Mouse (Mus musculus): Measurements from ENCODE around the gene Tanc1. TPM values are rescaled to one million over a fixed set of nuclear protein-coding genes. Genes with fewer than 3 reads are reported as not detected.

Gene Tanc1
- polyA plus RNA-seq, 1 experiment from 2014 or later, result 8.5 TPM

GRCm38 (mm10) chr2:59775820-59776219 lies 164.0 kb downstream of the Tanc1 start:
- H3K27ac ChIP-seq (replicated peaks), result no peak overlapping the region
- H3K9ac ChIP-seq, result no peak overlapping the region
- ATAC-seq (ENCODE audit: low FRiP score, low read depth), result no peak
- H3K4me3 ChIP-seq, result no peak overlapping the region
- H3K4me2 ChIP-seq, result no peak overlapping the region
- no peaks in the 10 kb centered on the region for H3K36me3 ChIP-seq
- 87% methylated on average over 6 of the region's 6 CpGs for WGBS
- H3K27me3 ChIP-seq, result no peaks in the 10 kb centered on the region
- no peaks in the 10 kb centered on the region for H3K9me3 ChIP-seq
- peaks cover 22% of the 10 kb centered on the region for H3K4me1 ChIP-seq (replicated peaks)

DNA sequence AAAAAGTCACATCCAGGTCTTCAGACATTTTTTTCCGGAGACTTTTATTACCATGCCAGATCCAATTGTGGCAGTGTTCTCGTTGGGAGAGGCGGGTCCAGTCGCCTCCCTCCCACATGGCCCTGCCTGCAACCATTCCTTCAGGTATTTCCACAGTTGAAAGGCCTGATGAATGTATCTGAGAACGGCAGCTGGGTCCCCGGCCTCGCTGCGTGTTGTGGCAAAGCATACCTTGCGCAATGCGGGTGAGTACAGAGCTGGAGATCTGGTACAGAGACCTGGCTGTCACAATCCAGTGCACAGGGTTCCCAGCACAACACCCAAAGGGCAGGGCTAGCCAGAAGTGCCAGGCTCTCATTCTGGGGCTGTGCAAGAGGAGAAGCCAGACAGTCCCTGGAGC lies 167.5 kb downstream of the Tanc1 start:
- no peaks in the 10 kb centered on the region for H3K27me3 ChIP-seq
- WGBS, result 85% methylated on average over 10 of the region's 10 CpGs
- no peak overlapping the region for H3K9ac ChIP-seq
- no peaks in the 10 kb centered on the region for H3K9me3 ChIP-seq
- H3K36me3 ChIP-seq, result no peaks in the 10 kb centered on the region
- H3K4me1 ChIP-seq (replicated peaks), result no peaks in the 10 kb centered on the region
- H3K27ac ChIP-seq (replicated peaks), result no peak overlapping the region
- H3K4me3 ChIP-seq, result no peak overlapping the region
- no peak for ATAC-seq (ENCODE audit: low FRiP score, low read depth)
- H3K4me2 ChIP-seq, result no peak overlapping the region

DNA sequence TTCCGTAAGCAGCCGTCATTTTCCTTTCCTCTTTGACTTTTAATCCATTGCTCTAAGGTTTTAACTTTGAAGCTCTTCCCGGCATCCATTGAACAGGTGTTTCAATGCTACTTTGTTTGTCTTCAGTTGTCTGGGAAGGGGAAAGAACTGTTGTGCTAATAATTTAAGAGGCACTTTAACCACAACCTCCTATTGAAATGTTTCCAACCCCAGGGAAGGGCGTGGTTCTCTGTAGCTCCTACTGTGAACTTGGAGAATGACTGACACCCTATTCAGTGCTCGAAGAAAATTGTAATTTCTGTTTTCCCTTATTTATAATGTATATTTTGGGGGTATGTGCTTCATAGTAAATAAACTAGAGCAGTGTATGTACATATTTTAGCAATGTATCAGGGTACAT lies 168.4 kb downstream of the Tanc1 start:
- Histone ChIP-seq H3K36me3 (no peaks in the 10 kb centered on the region), H3K9me3 (no peaks in the 10 kb centered on the region), H3K9ac (no peak overlapping the region), H3K27me3 (no peaks in the 10 kb centered on the region), H3K4me2 (no peak overlapping the region), H3K27ac (replicated peaks) (no peak overlapping the region), H3K4me1 (replicated peaks) (no peaks in the 10 kb centered on the region), H3K4me3 (no peak overlapping the region)
- no peak for ATAC-seq (ENCODE audit: low FRiP score, low read depth)
- 89% methylated on average over 5 of the region's 5 CpGs for WGBS

- WGBS, result 63% methylated on average over 12 of the region's 12 CpGs
- no peak overlapping the region for H3K4me2 ChIP-seq
- no peaks in the 10 kb centered on the region for H3K36me3 ChIP-seq
- no peak overlapping the region for H3K4me3 ChIP-seq
- no peak for ATAC-seq (ENCODE audit: low FRiP score, low read depth)
- H3K4me1 ChIP-seq (replicated peaks), result no peaks in the 10 kb centered on the region
- no peaks in the 10 kb centered on the region for H3K9me3 ChIP-seq
- no peak overlapping the region for H3K27ac ChIP-seq (replicated peaks)
- no peaks in the 10 kb centered on the region for H3K27me3 ChIP-seq
- no peak overlapping the region for H3K9ac ChIP-seq
These were observed 171.4 kb downstream of the Tanc1 start for GRCm38 (mm10) chr2:59783055-59783831.

GRCm38 (mm10) chr2:59783832-59784627 lies 172.2 kb downstream of the Tanc1 start:
- no peak overlapping the region for H3K27ac ChIP-seq (replicated peaks)
- no peak overlapping the region for H3K4me2 ChIP-seq
- H3K36me3 ChIP-seq, result no peaks in the 10 kb centered on the region
- no peak for ATAC-seq (ENCODE audit: low FRiP score, low read depth)
- WGBS, result 92% methylated on average over 12 of the region's 12 CpGs
- no peak overlapping the region for H3K9ac ChIP-seq
- H3K27me3 ChIP-seq, result no peaks in the 10 kb centered on the region
- no peaks in the 10 kb centered on the region for H3K9me3 ChIP-seq
- H3K4me1 ChIP-seq (replicated peaks), result no peaks in the 10 kb centered on the region
- no peak overlapping the region for H3K4me3 ChIP-seq

GRCm38 (mm10) chr2:59784628-59784883 lies 172.7 kb downstream of the Tanc1 start:
- no peaks in the 10 kb centered on the region for H3K4me1 ChIP-seq (replicated peaks)
- H3K9ac ChIP-seq, result no peak overlapping the region
- ATAC-seq (ENCODE audit: low FRiP score, low read depth), result no peak
- no peaks in the 10 kb centered on the region for H3K36me3 ChIP-seq
- 90% methylated on average over 6 of the region's 6 CpGs for WGBS
- H3K9me3 ChIP-seq, result no peaks in the 10 kb centered on the region
- no peaks in the 10 kb centered on the region for H3K27me3 ChIP-seq
- no peak overlapping the region for H3K27ac ChIP-seq (replicated peaks)
- H3K4me2 ChIP-seq, result no peak overlapping the region
- H3K4me3 ChIP-seq, result no peak overlapping the region

DNA sequence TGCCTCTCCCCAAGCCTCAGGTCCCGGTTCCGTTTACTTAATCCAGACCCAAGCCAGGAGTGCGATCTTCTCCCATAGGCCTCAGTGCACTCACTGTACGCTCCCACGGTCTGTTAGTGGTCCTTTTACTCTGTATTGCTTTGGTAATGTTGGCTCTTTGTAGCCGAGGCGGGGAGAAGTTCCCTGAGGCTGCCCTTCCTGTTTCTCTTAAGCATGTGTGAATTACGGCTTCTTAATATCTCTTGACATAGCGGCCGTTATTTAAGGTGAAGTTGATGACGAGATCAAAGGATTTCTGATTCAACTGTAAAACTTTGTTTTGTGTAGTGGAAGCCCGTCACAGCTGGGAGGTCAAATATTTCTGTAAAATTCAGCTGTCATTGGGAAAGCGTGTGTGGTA lies 173.8 kb downstream of the Tanc1 start:
- H3K27ac ChIP-seq (replicated peaks), result no peak overlapping the region
- H3K4me3 ChIP-seq, result no peak overlapping the region
- no peaks in the 10 kb centered on the region for H3K36me3 ChIP-seq
- WGBS, result 85% methylated on average over 13 of the region's 13 CpGs
- no peak overlapping the region for H3K4me2 ChIP-seq
- no peak for ATAC-seq (ENCODE audit: low FRiP score, low read depth)
- no peaks in the 10 kb centered on the region for H3K9me3 ChIP-seq
- no peaks in the 10 kb centered on the region for H3K4me1 ChIP-seq (replicated peaks)
- no peak overlapping the region for H3K9ac ChIP-seq
- H3K27me3 ChIP-seq, result no peaks in the 10 kb centered on the region

DNA sequence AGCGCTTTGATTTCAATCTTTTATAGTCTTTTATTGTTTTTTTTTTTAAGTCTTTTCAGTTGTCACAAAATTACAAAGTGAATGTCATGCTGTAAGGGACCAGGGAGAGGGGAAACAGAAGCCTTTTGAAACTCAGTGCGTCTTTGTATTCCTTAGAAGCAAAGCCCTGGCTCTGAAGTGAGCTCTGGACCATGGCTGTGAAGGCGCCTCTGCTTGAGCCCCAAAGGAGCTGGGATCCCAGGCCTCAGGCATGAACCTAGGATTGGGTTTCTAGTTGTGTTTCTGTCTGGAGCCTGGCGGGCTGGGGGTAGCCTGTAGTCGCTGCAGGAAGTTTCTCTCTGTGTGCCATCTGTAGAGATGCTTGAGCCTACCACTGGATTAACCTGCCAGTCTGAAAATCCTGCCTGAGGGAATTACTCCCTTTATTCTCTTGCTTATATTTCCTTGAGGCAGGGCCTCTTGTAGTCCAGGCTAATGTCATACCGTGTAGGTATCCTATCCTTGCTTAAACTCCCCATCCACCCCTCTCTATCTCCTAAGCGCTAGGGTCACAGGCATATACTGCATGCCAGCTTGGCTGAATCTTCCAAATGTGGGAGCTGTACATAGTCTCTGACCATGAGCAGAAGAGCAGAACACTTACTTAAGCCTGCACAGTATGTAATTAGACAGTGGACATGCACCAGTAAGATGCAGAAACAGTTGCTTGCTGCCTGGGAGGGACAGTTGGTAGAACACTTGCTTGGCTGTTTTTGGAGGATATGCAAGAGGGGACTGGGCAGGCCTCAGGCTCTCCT lies 177.1 kb downstream of the Tanc1 start:
- no peaks in the 10 kb centered on the region for H3K36me3 ChIP-seq
- no peak overlapping the region for H3K27ac ChIP-seq (replicated peaks)
- no peak overlapping the region for H3K4me2 ChIP-seq
- 59% methylated on average over 7 of the region's 7 CpGs for WGBS
- no peaks in the 10 kb centered on the region for H3K9me3 ChIP-seq
- H3K9ac ChIP-seq, result no peak overlapping the region
- no peak for ATAC-seq (ENCODE audit: low FRiP score, low read depth)
- no peaks in the 10 kb centered on the region for H3K27me3 ChIP-seq
- H3K4me3 ChIP-seq, result no peak overlapping the region
- H3K4me1 ChIP-seq (replicated peaks), result no peaks in the 10 kb centered on the region

GRCm38 (mm10) chr2:59791596-59791995 lies 179.8 kb downstream of the Tanc1 start:
- Histone ChIP-seq H3K4me1 (replicated peaks) (no peaks in the 10 kb centered on the region), H3K4me2 (no peak overlapping the region), H3K9ac (no peak overlapping the region), H3K27me3 (no peaks in the 10 kb centered on the region), H3K4me3 (no peak overlapping the region), H3K36me3 (no peaks in the 10 kb centered on the region), H3K9me3 (no peaks in the 10 kb centered on the region), H3K27ac (replicated peaks) (no peak overlapping the region)
- no peak for ATAC-seq (ENCODE audit: low FRiP score, low read depth)
- 84% methylated on average over 8 of the region's 8 CpGs for WGBS

DNA sequence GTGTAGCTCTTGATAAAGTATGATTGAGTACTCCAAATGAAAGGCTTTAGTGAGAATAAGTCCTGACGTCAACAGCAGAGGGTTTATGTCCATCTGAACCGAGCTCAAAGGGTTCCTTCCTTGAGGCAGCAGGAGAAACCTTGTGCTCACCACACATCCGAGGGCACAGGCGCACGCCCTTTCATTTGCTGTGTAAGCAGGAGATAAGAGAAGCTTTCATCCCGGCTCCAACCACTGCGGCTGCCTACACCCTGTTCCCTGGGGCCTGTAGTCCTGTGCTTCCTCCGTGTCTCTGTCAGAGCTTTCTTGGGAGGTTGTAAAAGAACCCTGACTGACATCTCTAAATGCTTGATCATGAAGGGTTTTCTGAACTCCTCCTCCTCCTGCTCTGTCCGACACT lies 181.5 kb downstream of the Tanc1 start:
- Histone ChIP-seq H3K9ac (no peak overlapping the region), H3K9me3 (no peaks in the 10 kb centered on the region), H3K27me3 (no peaks in the 10 kb centered on the region), H3K4me2 (no peak overlapping the region), H3K36me3 (no peaks in the 10 kb centered on the region), H3K4me1 (replicated peaks) (no peaks in the 10 kb centered on the region), H3K27ac (replicated peaks) (no peak overlapping the region), H3K4me3 (no peak overlapping the region)
- WGBS, result 81% methylated on average over 9 of the region's 9 CpGs
- ATAC-seq (ENCODE audit: low FRiP score, low read depth), result no peak

- no peak for ATAC-seq (ENCODE audit: low FRiP score, low read depth)
- H3K4me3 ChIP-seq, result no peak overlapping the region
- H3K4me1 ChIP-seq (replicated peaks), result no peaks in the 10 kb centered on the region
- 81% methylated on average over 6 of the region's 6 CpGs for WGBS
- H3K27me3 ChIP-seq, result no peaks in the 10 kb centered on the region
- no peak overlapping the region for H3K4me2 ChIP-seq
- H3K36me3 ChIP-seq, result no peaks in the 10 kb centered on the region
- no peaks in the 10 kb centered on the region for H3K9me3 ChIP-seq
- no peak overlapping the region for H3K9ac ChIP-seq
- no peak overlapping the region for H3K27ac ChIP-seq (replicated peaks)
These were observed 183.0 kb downstream of the Tanc1 start for GRCm38 (mm10) chr2:59794838-59795237.

GRCm38 (mm10) chr2:59798934-59799532 lies 187.2 kb downstream of the Tanc1 start:
- Histone ChIP-seq H3K27ac (replicated peaks) (no peak overlapping the region), H3K36me3 (no peaks in the 10 kb centered on the region), H3K4me3 (no peak overlapping the region), H3K9me3 (no peaks in the 10 kb centered on the region), H3K9ac (no peak overlapping the region), H3K4me2 (no peak overlapping the region), H3K27me3 (no peaks in the 10 kb centered on the region), H3K4me1 (replicated peaks) (no peaks in the 10 kb centered on the region)
- no peak for ATAC-seq (ENCODE audit: low FRiP score, low read depth)
- 72% methylated on average over 16 of the region's 16 CpGs for WGBS
